Mouse (Mus musculus): ENCODE data around the gene Pole2.

DNA sequence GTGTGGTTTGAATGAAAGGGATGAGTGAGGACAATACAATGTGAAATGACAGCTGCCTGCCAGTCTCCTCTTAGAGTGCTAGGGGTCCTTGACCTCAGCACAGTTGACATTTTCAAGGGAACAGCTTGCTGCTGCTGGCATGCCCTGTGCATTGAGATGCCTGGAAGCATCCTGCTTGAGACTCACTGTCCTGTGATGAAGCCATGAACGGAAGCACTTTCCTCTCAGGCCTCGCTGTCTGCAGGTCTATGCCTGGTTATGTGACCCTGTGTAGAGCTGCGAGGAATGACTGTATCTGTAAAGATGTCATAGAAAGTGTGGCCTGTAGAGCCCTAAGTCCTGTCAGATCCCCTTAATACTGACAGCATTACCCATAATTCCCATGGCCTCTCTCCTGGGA lies 37.0 kb upstream of the Pole2 start:
- TF ChIP-seq CTCF (IDR thresholded peaks at IDR 0.05; ENCODE audit: low read depth, low read length) = no peak
- no peak for TF ChIP-seq POLR2A (IDR thresholded peaks at IDR 0.05; ENCODE audit: extremely low read depth, insufficient read depth, low read length)

Measured in liver, adult 2 months (tissue).